Mouse (Mus musculus) liver (tissue): ENCODE measurements at regions not wholly inside any gene's neighbourhood (a gene's known extent, or its start where the extent isn't known, plus 50 kb on each side); places are given as distances from the start of the nearest gene placed in this dataset.
"Not testable (repeated sequence)": the region's sequence is repeated elsewhere in the genome, so short reads cannot be mapped to it uniquely, and the experiment has no call there.

Experiments
- DNase-seq: peaks from one replicate; pipeline ENCODE4 v3.0.0-alpha.2; 2020; ENCODE audit warnings: mixed read lengths

DNA sequence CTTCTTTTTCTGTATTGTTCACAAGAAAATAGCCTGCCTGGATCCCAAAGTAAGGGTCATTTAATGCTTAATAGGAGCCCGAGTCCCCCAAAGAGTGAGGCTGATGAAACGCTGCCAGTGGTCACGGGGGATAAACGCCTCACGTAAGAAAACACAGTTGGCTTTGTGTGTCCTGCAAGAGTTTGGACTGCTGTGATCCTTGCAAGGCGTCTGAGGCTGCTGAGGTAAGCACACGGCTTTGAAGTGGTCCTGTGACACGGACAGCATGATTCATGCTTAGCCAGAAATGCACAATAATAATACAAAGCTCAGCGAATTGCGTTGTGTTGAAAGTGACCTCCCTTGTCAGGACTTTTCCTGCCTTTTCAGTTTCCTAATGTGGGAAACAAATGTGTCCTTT, 158.8 kb downstream of the Lyplal1 start:
- no peak for DNase-seq

DNA sequence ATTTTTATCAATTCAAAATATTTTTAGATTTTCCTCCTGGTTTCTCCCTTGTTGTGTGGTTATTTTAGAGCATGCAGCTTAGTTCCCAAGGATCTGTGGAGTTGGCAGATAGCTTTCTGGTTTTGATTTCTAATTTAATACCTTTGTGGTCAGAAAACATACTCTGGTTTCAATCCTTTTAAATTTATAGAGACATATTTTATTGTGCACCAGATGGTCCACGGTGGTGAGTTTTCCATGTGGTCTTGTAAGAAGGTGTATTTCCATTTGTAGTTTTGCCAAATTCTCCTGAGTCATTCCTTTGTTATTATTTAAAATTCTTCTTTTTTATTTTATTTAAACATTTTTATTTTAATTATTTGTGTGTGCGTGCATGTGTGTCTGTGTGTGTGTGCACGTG, 154.5 kb downstream of the Lyplal1 start:
- no peak for DNase-seq

DNA sequence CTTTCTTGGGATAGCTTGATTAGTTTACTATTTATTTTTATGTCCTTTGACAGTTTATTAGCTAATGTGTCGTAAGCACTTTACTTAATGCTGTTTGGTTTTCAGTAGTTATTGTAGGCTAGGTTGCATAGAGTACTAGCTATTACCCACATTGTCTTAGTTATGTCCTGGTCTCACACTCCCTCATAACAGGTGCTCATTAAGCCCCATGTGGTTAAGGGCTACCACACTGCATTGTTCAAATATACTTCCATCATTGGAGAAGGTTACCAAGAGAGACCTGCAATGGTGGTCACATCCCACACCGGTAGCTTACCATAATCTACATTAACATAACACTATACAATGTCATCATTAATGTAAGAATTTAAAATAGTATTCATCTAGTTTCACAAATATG, 153.3 kb downstream of the Lyplal1 start:
- DNase-seq: no peak

DNA sequence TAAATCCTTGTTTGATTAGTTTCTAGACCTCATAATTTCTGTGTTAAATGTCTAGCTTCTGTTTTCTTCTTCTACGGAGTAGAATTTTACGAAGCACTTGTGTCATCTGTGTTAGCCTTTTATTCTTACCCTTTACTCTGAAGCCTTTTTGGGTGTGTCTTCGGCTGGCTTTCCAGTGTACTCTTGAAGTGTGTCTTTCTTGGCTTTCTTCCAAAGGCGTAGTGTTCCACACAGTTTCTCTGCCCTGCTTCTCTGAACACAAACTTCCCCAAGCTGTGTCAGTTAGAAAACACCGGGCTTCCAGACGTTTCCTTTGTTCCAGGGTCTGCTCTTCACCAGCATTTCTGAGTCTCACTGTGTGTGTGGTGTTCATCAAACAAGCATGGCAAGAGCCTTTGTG, 152.7 kb downstream of the Lyplal1 start:
- no peak for DNase-seq

DNA sequence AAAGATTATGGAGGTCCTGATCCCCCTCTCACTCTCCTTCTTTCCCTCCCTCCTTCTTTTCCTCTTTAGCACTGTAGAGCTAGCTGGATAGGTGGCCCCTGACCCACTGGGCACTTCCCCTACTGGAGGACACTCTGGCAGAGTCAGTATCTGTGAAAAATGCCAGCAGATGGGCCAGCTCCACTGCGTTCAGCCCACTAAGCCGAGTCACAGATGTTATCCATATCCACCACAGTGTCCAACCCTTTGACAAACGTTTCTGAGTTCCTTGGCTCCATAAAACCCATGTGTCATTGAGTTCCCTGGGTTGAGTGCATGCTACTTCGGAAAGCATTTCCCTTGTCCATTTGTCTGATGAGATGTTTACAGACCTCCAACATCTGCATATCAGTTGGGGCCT, 149.9 kb downstream of the Lyplal1 start:
- DNase-seq: no peak

DNA sequence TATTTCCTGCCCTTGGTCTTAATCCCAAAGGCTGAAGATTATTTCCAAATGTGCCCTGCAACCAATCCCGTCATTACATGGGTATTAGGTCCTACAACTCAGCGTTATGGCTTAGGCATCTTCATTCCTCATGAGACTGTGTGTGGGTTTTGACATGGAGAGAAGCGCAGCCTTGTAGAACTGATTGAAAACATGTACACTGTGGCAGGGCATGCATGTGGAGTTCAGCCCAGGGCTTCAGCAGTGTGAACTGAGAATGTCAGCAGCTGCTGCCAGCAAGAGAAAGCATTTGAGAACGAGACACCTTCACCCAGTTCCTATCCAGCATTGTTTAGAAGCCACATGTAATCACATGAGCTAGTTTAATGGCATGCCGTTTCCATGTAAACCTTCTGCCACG, 149.3 kb downstream of the Lyplal1 start:
- no peak for DNase-seq

DNA sequence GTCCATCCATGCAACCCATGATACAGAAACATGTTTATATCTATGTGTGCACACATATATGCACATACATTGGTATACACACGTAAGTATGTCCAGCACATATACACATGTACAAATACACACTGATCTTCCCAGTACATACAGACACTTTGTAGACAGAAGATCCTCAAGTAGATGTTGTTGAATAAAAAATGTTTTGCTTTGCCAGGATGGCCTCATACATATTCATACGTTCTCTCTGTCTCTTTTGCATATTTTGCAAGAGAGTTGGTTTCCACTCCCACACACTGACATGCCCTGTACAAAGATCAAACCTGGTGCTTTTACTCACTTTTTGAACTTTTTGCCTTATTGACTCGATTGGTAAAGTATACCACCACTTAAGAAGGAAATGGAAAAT, 148.5 kb downstream of the Lyplal1 start:
- no peak for DNase-seq

DNA sequence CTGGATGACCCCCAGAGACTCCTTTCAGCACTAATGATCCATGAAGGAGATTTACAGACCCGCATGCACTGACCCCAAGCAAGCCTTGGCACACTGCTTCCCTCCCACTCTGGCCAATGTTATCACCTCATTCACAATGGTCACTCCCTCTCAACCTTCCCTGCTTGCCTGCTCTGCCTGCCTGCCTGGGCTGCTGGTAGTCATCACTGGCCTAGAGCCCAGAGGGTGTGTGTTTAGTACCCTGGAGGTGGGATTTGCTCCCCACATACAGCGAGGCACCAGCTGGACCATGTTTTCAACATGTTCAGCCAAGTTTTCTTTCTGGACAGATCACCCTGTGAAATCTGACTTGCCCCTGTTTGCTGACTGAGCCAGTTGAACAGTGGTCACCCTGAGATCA, 147.9 kb downstream of the Lyplal1 start:
- no peak for DNase-seq

DNA sequence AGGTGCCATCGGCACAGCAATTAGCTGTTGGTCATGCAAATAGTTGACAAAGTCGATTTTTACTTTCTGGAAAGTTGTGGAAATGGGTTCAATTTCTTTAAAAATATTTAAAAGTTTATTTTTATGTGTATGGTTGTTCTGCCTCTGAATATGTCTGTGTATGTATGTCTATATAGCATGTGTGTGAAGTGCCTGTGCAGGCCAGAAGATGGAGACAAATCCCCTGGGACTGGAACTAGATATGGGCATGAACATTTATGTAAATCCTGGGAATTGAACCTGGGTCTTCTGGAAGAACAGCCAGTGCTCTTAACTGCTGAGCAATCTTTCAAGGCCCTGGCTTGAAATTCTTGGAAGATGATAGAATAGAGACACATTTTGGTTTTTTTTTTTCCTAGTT, 140.0 kb downstream of the Lyplal1 start:
- DNase-seq: no peak

DNA sequence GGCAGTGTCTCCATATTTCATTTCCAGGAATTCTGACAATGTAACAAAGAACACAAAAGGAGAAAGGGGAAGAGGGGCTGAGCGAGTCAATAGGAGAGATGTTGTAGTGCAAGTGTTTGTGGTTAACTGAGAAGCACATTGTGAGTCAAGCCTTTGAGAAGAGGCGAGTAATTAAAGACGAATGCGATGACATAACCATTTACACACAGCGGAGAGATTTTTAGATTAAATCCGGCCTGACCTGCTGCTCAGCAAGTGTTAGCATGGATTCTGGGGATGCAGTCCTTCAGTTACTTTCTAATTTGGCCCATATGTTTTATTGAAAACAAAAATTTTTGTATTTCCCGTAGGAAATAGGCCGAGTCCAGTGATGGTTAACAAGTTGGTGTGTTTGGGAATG, 127.7 kb downstream of the Lyplal1 start:
- no peak for DNase-seq

DNA sequence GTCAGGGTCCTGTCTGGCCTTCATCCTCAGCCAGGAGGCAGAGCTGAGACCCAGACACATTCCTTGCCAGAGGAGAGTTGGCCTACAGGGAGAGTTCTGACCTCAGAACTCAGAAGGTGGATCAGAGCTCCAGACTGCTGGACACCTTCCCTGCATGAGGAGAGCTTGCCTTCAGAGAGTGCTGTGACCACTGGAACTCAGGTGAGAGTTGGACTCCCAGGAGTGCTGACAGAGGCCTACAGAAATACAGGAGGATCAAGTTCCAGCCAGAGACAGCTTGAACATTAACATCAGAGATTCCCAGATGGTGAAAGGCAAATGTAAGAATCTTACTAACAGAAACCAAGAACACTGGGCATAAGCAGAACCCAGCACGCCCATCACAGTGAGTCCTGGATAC, 117.0 kb downstream of the Lyplal1 start:
- not testable (repeated sequence) for DNase-seq

DNA sequence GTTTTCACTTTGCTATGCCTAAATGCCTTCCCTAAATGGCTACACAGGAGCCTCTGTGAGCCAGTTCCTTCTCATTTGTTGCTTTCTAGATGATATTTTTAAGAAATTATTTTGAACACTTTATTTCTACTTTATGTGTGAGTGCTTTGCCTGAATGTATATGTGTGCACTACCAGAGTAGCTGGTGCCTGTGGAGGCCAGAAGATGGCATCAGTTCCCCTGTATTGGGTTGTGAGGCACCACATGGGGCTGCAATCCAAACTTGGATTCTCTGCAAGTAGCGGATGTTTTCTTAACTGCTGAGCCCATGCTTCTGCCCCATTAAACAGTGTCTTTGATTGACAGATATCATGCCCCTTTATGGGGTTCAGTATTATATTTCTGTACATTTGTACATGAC, 103.7 kb downstream of the Lyplal1 start:
- DNase-seq: no peak

DNA sequence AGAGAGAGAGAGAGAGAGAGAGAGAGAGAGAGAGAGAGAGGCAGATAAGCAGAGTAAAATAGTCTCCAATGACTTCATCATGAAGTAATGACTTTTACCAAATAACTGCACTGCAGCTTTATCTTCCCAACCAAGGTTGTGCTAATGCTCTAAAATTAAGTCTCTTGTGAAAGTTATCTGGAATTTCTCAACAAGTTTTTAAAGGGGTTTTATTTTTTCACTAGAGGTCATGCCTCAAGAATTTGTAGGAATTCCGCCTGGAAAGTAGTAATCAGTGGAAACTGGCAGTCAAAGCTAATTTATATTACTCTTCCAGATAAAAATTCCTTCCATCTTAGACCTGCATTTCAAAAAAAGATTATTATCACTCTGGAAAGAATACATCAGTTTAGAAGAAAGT, 102.9 kb downstream of the Lyplal1 start:
- no peak for DNase-seq

DNA sequence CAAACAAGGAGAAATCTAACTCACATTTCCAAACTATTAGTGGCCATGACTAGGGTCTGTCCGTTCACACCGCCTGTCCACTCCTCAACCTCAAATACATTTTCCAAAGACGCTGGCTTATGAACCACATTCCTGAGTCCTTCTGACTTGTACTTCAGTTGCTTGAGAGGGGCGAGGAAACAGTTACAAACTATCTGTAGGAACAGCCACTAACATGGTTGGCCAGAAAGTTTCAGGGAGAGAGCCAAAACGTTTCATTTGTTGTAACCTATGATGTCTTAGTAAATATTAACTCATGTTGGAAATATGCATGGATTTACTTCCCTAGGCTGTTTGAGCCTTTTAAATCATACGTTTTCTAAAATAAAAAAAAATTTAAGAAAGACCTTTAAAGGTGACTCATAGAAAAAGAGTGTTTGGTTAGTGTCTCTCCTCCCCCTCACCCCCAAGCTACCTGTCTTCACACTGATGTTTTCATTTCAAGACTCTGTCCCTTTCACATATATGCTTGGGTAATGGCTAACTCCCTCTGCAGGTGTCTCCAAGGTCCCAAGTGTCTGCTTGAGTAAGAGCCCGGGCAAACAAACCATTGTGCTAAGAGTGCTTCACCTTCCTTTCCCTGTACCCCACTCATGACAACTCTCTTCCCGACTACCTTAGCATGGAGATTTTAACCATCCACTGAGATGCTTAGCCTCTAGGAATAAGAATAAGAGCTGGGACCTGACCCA, 101.1 kb downstream of the Lyplal1 start:
- DNase-seq: no peak

DNA sequence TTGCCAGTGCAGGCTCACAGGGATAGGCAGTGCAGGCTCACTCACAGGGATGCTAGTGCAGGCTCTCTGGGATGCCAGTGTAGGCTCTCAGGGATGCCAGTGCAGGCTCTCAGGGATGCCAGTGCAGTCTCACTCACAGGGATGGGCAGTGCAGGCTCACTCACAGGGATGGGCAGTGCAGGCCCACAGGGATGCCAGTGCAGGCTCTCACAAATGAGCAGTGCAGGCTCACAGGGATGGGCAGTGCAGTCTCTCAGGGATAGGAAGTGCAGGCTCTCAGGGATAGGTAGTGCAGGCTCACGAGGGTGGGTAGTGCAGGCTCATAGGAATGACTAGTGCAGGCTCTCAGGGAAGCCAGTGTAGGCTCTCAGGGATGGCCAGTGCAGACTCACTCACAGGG, 99.6 kb downstream of the Lyplal1 start:
- no peak for DNase-seq

DNA sequence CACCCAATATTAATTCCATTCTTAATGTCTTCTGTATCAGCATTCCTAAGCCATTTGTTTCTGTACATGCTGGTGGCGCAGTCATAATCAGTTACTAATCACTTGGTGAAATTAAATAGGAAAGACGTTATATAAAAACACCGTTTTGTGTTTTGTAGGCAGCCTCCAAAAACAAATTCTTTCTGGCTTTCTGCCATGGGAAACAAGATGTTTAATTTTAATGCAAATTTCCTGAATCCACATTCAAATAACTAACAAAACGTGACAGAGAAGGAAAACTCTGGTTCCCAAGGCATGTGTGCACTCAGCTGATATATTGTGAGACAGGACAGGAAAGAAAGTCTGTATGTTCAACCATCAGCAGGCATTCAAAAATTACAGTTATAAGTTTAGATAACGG, 97.6 kb downstream of the Lyplal1 start:
- no peak for DNase-seq

DNA sequence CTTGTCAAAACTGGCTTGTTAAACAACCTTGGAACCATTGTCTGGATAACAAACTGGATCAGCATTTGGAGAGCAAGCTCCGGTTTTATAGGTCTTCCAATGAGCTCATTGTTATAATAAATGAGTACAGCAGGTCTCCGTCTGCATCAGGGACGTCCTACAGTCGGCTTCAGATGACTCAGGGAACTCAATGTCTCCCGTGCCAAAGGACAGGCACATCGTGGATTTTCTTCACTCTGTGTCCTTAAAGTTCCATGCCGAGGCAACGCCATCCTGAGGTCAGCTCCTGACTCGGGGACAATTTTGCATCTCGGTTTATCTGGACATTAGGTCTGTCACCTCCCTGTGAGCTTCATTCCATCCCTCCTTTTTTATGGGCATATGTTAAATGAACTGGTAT, 85.2 kb downstream of the Lyplal1 start:
- no peak for DNase-seq

DNA sequence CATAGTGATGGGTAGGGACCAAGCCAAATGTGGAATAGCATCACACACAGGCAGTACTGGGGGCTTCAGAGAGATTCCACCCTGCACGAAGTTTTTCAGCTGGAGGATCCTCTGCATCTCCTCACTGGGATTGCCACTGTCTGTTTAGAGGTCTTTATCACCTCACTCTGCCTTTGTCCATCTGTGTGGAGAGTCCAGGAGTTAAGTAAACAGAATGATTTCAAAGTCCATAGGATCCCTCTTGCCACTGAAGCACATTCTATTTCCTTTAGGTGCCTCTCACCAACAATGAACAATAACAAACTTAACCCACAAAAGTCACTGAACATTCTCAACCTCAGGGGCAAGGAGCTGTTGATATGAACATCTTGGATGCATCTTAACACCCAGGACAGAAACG, 82.7 kb downstream of the Lyplal1 start:
- no peak for DNase-seq
